Mouse (Mus musculus): ENCODE measurements around the gene Sufu. TPM values are rescaled to one million over a fixed set of nuclear protein-coding genes. Genes with fewer than 3 reads are reported as not detected.
A peak's percentile ranks its signal among the peaks of the same experiment; 100 is the strongest.

Gene Sufu
- polyA plus RNA-seq, 1 experiment from 2014 or later: 19.8 TPM

GRCm38 (mm10) chr19:46530449-46530990 is 133.8 kb downstream of the Sufu start:
- Histone ChIP-seq H3K27me3 (replicated peaks; ENCODE audit: control insufficient read depth, insufficient read depth, low read length) (no peaks in the 10 kb centered on the region), H3K4me3 (ENCODE audit: low read length) (no peak overlapping the region), H3K9ac (ENCODE audit: low read depth, low read length) (peak overlapping the region; percentile 0; the same call in 1 of the 2 replicates), H3K9me3 (ENCODE audit: control insufficient read depth, low read length) (no peaks in the 10 kb centered on the region), H3K36me3 (ENCODE audit: control insufficient read depth, insufficient read depth, low read length) (no peaks in the 10 kb centered on the region), H3K4me1 (ENCODE audit: control insufficient read depth, insufficient read depth, low read depth, low read length) (peaks cover 69% of the 10 kb centered on the region), H3K27ac (ENCODE audit: low read depth, low read length) (peak overlapping the region; percentile 79), H3K4me2 (ENCODE audit: low read length) (no peak overlapping the region)
- no peak for ATAC-seq
- 17% methylated on average over 8 of the region's 8 CpGs for WGBS

GRCm38 (mm10) chr19:46531071-46532030 is 134.7 kb downstream of the Sufu start:
- Histone ChIP-seq H3K9me3 (ENCODE audit: control insufficient read depth, low read length) (no peaks in the 10 kb centered on the region), H3K27me3 (replicated peaks; ENCODE audit: control insufficient read depth, insufficient read depth, low read length) (no peaks in the 10 kb centered on the region), H3K4me1 (ENCODE audit: control insufficient read depth, insufficient read depth, low read depth, low read length) (peaks cover 61% of the 10 kb centered on the region), H3K36me3 (ENCODE audit: control insufficient read depth, insufficient read depth, low read length) (no peaks in the 10 kb centered on the region), H3K4me2 (ENCODE audit: low read length) (peak overlapping the region; percentile 32), H3K9ac (ENCODE audit: low read depth, low read length) (peak overlapping the region; percentile 48), H3K27ac (ENCODE audit: low read depth, low read length) (peak overlapping the region; percentile 79), H3K4me3 (ENCODE audit: low read length) (no peak overlapping the region)
- no peak for ATAC-seq
- WGBS: 7% methylated on average over 16 of the region's 16 CpGs

DNA sequence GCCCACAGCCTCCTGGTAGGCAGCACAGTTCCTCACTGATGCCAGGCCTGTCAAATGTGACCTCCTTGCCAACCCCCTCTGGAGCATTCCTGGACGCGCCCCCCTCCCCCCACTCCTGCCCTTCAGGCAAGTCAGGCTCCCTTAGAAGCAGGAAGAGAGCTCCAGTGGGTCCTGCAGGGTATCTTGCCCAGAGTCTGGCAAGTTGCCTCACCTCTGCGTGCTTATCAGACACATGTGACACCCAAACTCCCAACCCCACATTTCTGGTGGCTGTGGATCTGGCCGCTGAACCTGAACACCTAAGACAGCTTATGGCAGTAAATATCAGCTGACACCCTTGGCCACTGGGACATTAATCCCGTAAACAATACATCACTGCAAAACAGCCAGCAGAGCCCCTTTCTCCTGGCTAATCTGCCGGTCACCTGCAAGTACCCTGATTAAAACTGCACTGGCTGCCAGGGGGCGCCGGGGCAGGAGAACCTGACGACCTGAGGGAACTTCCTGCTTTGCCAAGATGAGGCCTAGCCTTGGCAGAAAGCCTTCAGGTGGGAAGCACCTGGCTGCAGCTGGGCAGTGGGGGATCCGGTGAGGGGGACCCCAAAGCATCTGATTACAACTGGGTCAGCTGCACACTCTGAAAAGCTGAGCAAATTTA is 135.5 kb downstream of the Sufu start:
- no peak for ATAC-seq
- peak overlapping the region; percentile 57 for H3K27ac ChIP-seq (ENCODE audit: low read depth, low read length)
- H3K9me3 ChIP-seq (ENCODE audit: control insufficient read depth, low read length): no peaks in the 10 kb centered on the region
- no peaks in the 10 kb centered on the region for H3K27me3 ChIP-seq (replicated peaks; ENCODE audit: control insufficient read depth, insufficient read depth, low read length)
- no peak overlapping the region for H3K4me3 ChIP-seq (ENCODE audit: low read length)
- no peaks in the 10 kb centered on the region for H3K36me3 ChIP-seq (ENCODE audit: control insufficient read depth, insufficient read depth, low read length)
- 12% methylated on average over 10 of the region's 10 CpGs for WGBS
- H3K9ac ChIP-seq (ENCODE audit: low read depth, low read length): peak overlapping the region; percentile 36
- H3K4me1 ChIP-seq (ENCODE audit: control insufficient read depth, insufficient read depth, low read depth, low read length): peaks cover 59% of the 10 kb centered on the region
- H3K4me2 ChIP-seq (ENCODE audit: low read length): no peak overlapping the region

- H3K27ac ChIP-seq (ENCODE audit: low read depth, low read length): peak overlapping the region; percentile 19; the same call in 1 of the 2 replicates
- WGBS: 55% methylated on average over 4 of the region's 4 CpGs
- peaks cover 53% of the 10 kb centered on the region for H3K4me1 ChIP-seq (ENCODE audit: control insufficient read depth, insufficient read depth, low read depth, low read length)
- 0 out of 2 replicates have a peak overlapping the region, but pooled peaks have one; percentile 10 for H3K9ac ChIP-seq (ENCODE audit: low read depth, low read length)
- H3K36me3 ChIP-seq (ENCODE audit: control insufficient read depth, insufficient read depth, low read length): no peaks in the 10 kb centered on the region
- H3K9me3 ChIP-seq (ENCODE audit: control insufficient read depth, low read length): no peaks in the 10 kb centered on the region
- no peaks in the 10 kb centered on the region for H3K27me3 ChIP-seq (replicated peaks; ENCODE audit: control insufficient read depth, insufficient read depth, low read length)
- H3K4me2 ChIP-seq (ENCODE audit: low read length): no peak overlapping the region
- no peak for ATAC-seq
- H3K4me3 ChIP-seq (ENCODE audit: low read length): no peak overlapping the region
These were observed 136.4 kb downstream of the Sufu start for GRCm38 (mm10) chr19:46533066-46533465.

GRCm38 (mm10) chr19:46533525-46533924 is 136.8 kb downstream of the Sufu start:
- Histone ChIP-seq H3K9me3 (ENCODE audit: control insufficient read depth, low read length) (no peaks in the 10 kb centered on the region), H3K9ac (ENCODE audit: low read depth, low read length) (no peak overlapping the region), H3K4me1 (ENCODE audit: control insufficient read depth, insufficient read depth, low read depth, low read length) (peaks cover 48% of the 10 kb centered on the region), H3K4me2 (ENCODE audit: low read length) (no peak overlapping the region), H3K27ac (ENCODE audit: low read depth, low read length) (0 out of 2 replicates have a peak overlapping the region, but pooled peaks have one; percentile 27), H3K4me3 (ENCODE audit: low read length) (no peak overlapping the region), H3K36me3 (ENCODE audit: control insufficient read depth, insufficient read depth, low read length) (no peaks in the 10 kb centered on the region), H3K27me3 (replicated peaks; ENCODE audit: control insufficient read depth, insufficient read depth, low read length) (no peaks in the 10 kb centered on the region)
- no peak for ATAC-seq
- WGBS: 66% methylated on average over 5 of the region's 5 CpGs

DNA sequence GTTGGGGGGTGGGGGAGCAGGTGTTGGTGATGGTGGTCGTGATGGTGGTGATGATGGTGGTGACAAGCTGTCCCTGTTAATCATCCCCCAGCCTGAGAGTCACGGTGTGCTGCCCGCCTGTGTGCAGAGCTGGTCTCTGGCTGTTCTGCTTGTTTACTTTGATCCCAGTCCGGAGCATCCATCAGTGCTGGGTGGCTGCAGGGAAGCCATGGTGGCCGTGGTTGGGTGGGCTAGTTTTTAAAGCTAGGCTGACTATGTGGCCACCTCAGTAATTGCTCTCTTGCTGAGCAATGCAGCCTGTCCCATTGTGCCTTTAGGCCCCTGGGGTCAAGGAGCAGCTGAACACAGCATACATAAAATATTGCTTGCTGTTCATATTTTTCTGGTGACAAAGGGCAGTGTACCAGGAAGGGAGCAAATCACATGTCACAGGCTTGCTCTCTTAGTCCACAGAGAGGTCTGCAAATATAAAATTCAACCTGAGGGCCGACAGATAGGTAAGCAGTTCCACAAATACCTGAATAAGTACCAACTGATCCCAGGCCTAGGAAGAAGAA is 137.9 kb downstream of the Sufu start:
- WGBS: 40% methylated on average over 6 of the region's 6 CpGs
- Histone ChIP-seq H3K9me3 (ENCODE audit: control insufficient read depth, low read length) (no peaks in the 10 kb centered on the region), H3K4me1 (ENCODE audit: control insufficient read depth, insufficient read depth, low read depth, low read length) (peaks cover 37% of the 10 kb centered on the region), H3K4me3 (ENCODE audit: low read length) (no peak overlapping the region), H3K27ac (ENCODE audit: low read depth, low read length) (no peak overlapping the region), H3K36me3 (ENCODE audit: control insufficient read depth, insufficient read depth, low read length) (no peaks in the 10 kb centered on the region), H3K4me2 (ENCODE audit: low read length) (no peak overlapping the region), H3K9ac (ENCODE audit: low read depth, low read length) (no peak overlapping the region), H3K27me3 (replicated peaks; ENCODE audit: control insufficient read depth, insufficient read depth, low read length) (no peaks in the 10 kb centered on the region)
- ATAC-seq: no peak

- H3K27ac ChIP-seq (ENCODE audit: low read depth, low read length): no peak overlapping the region
- no peak for ATAC-seq
- H3K9me3 ChIP-seq (ENCODE audit: control insufficient read depth, low read length): no peaks in the 10 kb centered on the region
- no peaks in the 10 kb centered on the region for H3K27me3 ChIP-seq (replicated peaks; ENCODE audit: control insufficient read depth, insufficient read depth, low read length)
- H3K4me1 ChIP-seq (ENCODE audit: control insufficient read depth, insufficient read depth, low read depth, low read length): peaks cover 13% of the 10 kb centered on the region
- peaks cover 14% of the 10 kb centered on the region for H3K36me3 ChIP-seq (ENCODE audit: control insufficient read depth, insufficient read depth, low read length)
- no peak overlapping the region for H3K4me2 ChIP-seq (ENCODE audit: low read length)
- WGBS: 82% methylated on average over 9 of the region's 9 CpGs
- H3K4me3 ChIP-seq (ENCODE audit: low read length): no peak overlapping the region
- no peak overlapping the region for H3K9ac ChIP-seq (ENCODE audit: low read depth, low read length)
These were observed 140.7 kb downstream of the Sufu start for GRCm38 (mm10) chr19:46537357-46537756.

DNA sequence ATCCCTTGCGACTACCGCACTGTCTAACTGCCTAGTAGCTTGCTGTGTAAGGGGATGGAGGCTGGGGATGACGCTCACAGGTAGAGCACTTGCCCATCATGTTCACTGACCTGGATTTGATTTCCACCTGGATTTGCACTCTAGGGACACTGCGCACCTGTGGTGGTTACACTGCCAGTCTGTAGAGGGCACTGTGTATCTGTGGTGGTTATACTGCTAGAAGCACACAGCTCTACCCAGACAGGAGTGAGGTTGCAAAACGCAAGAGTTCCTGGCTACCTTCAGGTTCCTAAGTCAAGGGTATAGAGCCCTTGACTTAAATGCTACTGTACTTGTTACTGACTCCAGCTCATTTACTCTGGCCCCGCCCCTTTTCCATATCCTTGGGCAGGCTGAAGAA is 141.5 kb downstream of the Sufu start:
- H3K36me3 ChIP-seq (ENCODE audit: control insufficient read depth, insufficient read depth, low read length): peaks cover 22% of the 10 kb centered on the region
- H3K27ac ChIP-seq (ENCODE audit: low read depth, low read length): no peak overlapping the region
- no peak for ATAC-seq
- no peak overlapping the region for H3K4me3 ChIP-seq (ENCODE audit: low read length)
- H3K27me3 ChIP-seq (replicated peaks; ENCODE audit: control insufficient read depth, insufficient read depth, low read length): no peaks in the 10 kb centered on the region
- H3K9ac ChIP-seq (ENCODE audit: low read depth, low read length): no peak overlapping the region
- WGBS: 84% methylated on average over 6 of the region's 6 CpGs
- H3K4me1 ChIP-seq (ENCODE audit: control insufficient read depth, insufficient read depth, low read depth, low read length): peaks cover 4% of the 10 kb centered on the region
- no peaks in the 10 kb centered on the region for H3K9me3 ChIP-seq (ENCODE audit: control insufficient read depth, low read length)
- H3K4me2 ChIP-seq (ENCODE audit: low read length): no peak overlapping the region

All from hindbrain, embryonic 16.5 days (tissue).